Mouse (Mus musculus) CH12F3 (cell line): ENCODE results near the gene Gm21953.
"Not testable (repeated sequence)": the region's sequence is repeated elsewhere in the genome, so short reads cannot be mapped to it uniquely, and the experiment has no call there.

ENCODE experiments used
- in situ Hi-C: fragments of 300-500 bp; cut with MboI; formaldehyde crosslinking; loops from 2 replicates; pipeline ENCODE4 v1.14.3; 2020; ENCODE audit warnings: low sequenced_read_pairs

Gm21953 gene

DNA sequence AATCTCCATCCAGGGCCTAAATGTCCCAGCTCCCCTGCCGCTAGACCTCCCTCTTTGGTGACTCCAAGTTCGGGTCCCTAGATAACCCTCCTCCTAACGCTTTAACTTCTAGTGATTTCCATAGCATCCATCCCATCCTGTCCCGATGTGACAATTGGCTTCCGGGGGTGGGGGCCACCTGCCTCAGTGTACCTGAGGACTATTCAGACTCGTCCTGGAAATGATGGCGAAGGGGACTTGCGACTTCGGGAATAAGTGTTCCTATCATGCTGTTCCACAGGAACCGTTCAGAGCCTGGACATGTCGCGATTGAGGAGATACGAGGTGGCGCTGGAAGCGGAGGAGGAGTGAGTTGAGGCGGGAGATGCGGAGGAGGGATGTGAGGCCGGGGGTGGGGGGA is at the start of gene Gm21953:
Gene Gm21953 (plus strand): TSS at position 301 of the 400 bp plus-strand sequence.
- in situ Hi-C loops = not testable (repeated sequence)

DNA sequence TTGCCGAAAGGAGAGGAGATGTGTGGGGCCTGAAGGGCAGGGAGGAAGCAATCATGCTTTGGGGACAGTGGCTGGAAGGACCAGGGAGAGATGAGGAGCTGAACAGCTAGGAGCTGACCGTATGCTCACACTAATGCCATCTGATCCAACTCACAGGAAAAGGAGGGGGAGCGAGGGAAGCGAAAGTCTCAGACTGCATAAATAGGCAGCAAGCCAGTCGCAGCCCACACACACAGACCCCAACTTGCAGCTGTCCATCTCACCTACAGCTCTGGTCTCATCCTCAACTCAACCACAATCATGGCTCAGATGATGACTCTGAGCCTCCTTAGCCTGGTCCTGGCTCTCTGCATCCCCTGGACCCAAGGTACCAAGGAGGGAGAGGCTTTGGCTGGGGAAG is 38.6 kb upstream of the Gm21953 start, which contains the start of gene Ccl21b:
Gene Ccl21b (plus strand): TSS at position 301 of the 400 bp plus-strand sequence.
- in situ Hi-C loops = not testable (repeated sequence)

DNA sequence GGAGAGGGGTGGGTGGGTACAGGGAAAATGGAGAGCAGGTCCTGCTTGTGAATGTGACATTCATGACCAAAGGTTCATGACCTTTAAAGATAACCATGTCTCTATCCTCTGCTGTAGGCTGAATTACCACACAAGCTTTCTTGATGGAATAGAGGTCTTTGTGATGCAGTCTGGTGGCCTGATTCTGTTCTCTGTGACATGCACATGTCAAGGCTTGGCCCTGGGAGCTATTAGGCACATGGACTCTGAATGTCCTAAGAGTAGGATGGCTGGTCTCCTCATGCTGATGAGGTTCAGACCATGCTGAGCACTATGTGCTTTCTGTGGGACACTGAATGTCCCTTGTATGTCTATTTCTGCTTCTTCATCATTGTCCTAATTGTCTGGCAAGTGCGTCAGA is 24.0 kb downstream of the Gm21953 start, which contains the start of gene Fam205a3:
Gene Fam205a3 (plus strand): TSS at position 301 of the 400 bp plus-strand sequence.
- in situ Hi-C loops = not testable (repeated sequence)
